Mouse (Mus musculus): ENCODE measurements around the gene C1qtnf9.

The C1qtnf9 gene

DNA sequence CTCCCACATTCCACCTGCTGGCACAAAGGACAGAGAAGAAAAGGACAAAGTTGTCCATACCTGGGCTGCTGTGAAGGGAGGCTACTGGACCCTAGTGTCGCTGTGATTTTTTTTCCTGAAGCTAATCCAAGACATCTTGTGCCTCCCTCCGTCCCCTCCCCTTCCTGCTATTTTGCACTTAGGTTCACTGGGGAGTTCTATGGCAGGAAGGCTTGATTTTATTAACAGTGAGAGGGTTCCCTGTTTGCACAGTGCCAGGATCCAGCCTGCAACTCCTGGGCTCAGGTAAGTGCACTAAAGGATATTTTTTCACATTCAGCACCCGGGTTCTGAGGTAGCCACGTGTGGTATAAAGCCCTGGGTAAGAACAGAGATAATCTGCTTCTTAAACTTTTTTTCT lies at the start of gene C1qtnf9:
Gene C1qtnf9 (plus strand): TSS at position 251 of the 400 bp plus-strand sequence.
- DNase-seq, result no peak

DNA sequence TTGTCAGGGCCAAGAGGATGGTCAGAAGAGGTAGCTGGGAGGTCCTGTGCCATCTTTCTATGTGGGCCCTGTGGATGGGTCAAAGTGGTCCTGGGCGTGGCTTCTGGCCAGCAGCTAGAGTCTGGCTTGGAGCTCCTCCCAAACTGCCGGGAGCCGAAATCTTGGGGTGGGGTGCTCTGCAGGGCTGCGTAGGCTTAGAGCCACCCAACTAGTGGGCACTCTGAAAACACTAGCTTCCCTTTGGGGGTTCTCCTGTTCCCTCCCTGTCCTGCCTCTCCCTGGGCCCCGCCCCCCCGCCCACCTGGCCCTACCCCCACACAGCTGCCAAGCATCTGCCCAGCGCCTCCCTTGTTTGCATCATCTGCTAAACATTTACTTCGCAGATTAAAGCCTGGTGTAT lies 46.6 kb upstream of the C1qtnf9 start:
- no peak for DNase-seq

DNA sequence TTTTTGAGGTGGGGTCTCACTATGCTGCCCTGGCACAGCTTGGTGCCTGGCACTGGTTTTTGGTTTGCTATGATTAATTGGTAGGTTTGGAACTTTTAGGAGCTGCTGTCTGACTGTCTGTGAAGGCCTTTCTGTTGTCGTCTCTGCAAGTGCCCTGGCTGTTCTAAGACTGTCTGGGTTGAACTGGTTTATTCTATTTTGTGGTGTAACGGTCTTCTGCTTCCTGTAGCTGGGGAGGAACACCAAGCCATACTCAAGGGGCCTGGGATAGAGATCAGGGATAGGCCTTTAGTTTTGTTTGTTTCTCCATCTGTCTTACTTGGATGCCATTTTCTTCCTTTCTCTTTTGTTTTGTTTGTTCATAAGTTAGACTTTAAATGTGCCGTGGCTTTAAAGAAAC lies 46.0 kb upstream of the C1qtnf9 start:
- DNase-seq, result no peak

DNA sequence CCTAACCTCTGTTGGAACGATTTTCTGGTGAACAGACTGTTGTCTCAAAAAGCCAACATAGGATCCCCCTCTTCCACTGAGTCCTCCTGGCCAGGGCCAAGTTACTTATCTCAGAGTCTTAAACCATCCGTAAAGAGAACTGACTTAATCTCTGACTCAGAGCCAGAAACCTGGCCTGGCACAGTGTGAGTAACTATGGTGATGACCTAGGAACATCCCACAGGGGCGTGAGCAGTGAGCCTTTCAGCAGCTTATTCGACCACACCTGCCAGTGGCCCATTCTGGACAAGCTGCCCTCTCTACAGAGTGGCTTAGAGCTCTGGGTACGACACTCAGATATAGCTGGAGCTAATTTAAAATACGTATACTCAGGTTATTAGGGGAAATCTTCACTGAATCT lies 41.8 kb upstream of the C1qtnf9 start:
- DNase-seq, result no peak

GRCm38 (mm10) chr14:60727130-60727529 lies 40.8 kb upstream of the C1qtnf9 start:
- no peak for DNase-seq

DNA sequence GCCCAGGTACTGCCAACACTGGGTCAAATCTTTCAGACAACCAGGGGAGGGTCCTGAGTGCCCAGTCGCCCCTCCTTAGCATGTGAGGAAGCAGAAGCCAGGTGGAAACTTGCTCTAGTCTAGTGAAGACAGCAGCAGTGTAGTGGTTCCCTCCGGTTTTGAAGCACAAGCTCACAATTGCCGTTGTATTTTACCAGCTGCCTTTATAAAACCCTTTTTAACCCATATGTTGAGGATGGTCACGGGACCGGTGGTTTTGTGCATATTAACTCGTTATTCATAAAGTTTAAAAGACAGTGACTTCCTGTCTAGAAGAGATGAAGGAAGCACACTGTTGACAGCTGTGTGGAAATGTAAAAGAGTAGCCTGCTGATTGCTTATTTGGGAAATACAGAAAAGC lies 35.9 kb upstream of the C1qtnf9 start:
- DNase-seq, result no peak

DNA sequence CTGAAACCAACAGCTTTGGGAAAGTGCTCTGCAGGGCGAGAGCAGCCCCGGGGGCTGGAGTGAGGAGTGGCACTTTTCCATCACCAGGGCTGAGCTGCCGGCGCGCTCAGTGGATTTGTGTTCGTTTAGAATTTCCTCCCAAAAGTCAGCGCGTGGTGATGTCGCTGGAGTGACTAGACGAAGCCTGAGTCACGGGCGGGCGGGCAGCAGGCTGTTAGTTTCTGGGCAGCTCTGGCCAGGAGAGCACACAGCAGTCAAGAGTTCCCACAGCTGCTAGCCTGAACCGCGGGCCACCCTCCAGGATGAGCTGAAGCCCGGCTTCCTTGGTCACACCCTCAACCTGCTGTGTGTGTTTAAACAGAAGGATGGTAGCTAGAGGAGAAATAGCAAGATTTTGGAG lies 35.1 kb upstream of the C1qtnf9 start:
- DNase-seq, result no peak

DNA sequence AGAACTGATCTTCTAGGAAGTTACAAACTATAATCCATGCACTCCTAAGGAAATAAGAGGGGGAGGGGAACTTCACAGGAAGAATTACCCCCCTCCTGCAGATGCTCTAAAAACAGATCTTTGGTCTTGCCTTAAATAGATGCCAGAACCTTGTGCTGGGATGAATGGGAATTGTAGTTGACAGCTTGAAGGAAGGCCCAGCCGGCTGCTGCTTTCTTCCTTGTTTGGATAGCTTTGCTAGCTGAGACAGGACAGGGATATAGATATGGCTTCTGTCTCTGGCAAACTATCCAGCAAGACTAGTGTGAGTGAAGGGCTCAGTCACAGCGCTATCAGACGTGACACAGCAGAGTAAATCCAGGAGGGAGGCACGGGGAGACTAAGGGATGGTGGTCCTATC lies 34.2 kb upstream of the C1qtnf9 start:
- DNase-seq, result no peak

- DNase-seq, result no peak
These were observed 32.7 kb upstream of the C1qtnf9 start for GRCm38 (mm10) chr14:60735206-60735605.

- no peak for DNase-seq
These were observed 31.9 kb upstream of the C1qtnf9 start for GRCm38 (mm10) chr14:60735848-60736547.

- DNase-seq, result no peak
These were observed 31.2 kb upstream of the C1qtnf9 start for GRCm38 (mm10) chr14:60736591-60737192.

DNA sequence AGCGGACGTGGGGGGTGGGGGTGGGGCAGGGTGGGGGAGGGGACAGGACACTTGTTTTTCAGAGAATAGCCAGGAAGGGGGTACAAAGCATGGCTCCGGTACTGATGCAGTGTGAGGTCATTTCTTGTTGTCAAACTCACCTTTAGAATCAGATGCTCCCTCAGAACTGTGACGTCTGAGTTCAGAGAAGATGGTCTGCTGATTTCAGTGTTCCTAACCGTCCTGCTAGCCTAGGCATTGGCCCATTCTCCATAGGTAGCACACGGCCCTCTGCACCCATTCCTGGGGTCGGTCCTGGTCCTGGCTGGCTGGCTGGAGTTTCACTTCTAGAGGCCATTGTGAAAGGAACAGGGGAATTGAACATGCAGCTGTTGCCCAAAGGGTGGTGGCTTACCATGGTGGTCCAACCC lies 30.7 kb upstream of the C1qtnf9 start:
- no peak for DNase-seq

DNA sequence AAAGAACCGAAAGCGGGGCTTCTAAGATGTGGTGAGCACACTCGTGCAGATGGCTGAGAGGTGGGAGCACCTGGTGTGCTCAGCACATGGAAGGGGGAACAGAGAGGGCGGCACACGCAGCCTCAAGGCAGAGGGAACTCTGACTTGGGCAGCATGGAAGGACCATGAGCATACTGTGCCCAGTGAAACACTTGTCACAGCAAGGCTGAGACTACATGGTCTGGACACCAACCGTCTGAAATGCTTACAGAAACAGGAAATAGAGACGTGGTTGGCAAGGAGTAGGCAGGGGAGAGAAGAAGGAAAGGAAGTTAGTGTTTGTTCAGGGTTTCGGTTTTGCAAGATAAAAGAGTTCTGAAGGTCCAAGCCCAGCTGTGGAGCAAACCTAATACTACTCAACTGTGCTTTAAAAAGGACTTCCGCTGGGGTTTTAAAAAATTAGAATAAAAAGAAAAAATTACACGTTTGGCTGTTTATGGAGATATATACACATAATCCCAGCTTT lies 29.4 kb upstream of the C1qtnf9 start:
- DNase-seq, result no peak

- no peak for DNase-seq
These were observed 28.8 kb upstream of the C1qtnf9 start for GRCm38 (mm10) chr14:60739155-60739554.

DNA sequence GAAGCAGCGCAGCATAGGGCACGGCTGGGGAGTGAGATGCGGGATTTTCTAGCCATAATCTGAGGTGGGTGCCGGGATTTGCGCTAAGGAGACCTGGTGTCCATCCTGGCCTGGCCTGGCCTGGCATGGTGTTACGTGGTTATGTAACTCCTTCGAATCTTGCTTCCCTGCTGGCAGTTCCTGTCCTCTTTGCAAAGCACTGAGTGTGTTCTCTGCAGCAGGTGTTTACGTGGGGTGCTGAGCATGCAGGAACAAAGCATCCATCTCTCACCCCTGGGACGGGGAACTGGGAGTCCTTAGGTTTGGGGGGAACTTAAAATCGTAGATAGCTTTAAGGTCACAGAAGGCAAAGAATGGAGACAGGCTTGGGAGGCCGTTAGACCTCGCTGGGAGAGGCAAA lies 28.3 kb upstream of the C1qtnf9 start:
- DNase-seq, result no peak

DNA sequence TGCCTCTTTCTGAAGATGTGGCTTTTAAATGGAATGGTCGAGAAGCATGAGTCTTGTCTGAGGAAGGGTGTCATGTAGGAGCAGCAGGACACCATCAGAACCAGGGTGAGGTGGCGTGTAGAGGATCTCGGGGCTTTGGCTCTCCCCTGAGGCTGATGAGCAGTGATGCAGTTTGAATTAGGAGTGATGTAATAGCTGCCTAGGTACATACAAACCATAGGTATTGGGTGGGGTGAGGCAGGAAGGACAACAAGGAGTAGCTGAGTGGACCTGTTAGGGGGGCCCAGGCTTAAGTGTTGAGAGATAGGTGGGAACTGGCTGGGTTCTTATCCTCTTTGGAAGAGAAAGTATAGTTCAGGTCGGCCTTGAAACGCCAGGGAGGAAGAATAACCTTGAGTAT lies 27.4 kb upstream of the C1qtnf9 start:
- no peak for DNase-seq

DNA sequence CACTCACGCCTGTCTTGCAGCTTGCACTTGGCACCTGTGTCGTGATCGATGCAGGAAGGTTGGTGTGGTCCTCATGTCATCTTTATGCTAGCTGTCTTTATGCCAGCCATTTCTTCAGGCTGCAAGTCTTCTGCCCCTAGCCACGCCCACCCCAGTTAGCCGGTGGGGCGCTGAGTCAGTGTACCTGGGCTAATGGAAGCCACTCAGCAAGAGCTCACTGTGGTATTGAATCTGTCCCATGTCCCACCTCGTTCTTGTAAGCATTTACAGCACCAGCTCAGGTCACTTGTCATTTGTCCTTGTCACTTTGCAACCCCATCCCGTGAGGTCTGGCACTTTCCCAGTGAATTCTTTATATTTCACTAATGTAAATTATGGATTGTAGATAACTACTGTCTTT lies 26.9 kb upstream of the C1qtnf9 start:
- no peak for DNase-seq

- DNase-seq, result peak; percentile 55
These were observed 26.4 kb upstream of the C1qtnf9 start for GRCm38 (mm10) chr14:60741490-60741981.

DNA sequence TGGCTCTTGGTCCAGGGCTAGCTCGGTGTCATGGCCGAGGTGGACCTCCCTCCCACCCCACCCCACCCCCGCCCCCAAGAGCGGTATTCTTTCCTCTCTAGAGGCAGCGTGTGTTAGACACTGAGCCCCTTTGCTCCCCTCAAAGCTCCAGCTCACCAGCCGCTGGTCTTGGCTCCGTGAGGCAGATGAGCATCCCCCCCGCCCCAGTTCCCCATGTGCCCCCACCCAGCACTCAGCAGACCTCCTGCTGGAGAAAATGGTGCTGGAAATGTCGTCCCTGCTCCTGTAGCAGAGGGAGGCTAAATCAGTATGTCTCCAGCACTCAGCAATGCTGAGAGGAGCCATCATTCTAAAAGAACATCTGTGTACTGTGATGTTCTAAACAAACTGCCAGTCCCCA lies 24.3 kb upstream of the C1qtnf9 start:
- no peak for DNase-seq

- DNase-seq, result no peak
These were observed 22.7 kb upstream of the C1qtnf9 start for GRCm38 (mm10) chr14:60745201-60745600.

DNA sequence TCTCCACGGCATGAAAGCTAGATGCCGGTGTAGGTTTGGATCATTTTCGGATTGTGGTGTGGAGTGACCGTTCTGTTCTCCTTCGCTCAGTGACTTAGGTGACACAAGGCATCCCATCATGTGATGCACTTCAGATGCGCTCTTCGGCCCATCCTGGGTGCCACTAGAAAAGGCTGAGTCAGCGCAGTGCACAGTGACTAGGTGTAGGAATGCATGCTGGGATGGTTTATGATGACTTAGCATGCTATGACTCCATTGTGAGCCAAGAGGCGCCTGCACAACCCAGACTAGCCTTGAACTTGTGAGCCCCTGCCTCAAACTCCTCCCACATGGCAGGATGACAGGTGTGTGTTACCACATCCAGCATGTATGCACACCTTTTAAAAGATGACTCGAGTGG lies 21.8 kb upstream of the C1qtnf9 start:
- DNase-seq, result no peak

GRCm38 (mm10) chr14:60747154-60747870 lies 20.6 kb upstream of the C1qtnf9 start:
- no peak for DNase-seq

DNA sequence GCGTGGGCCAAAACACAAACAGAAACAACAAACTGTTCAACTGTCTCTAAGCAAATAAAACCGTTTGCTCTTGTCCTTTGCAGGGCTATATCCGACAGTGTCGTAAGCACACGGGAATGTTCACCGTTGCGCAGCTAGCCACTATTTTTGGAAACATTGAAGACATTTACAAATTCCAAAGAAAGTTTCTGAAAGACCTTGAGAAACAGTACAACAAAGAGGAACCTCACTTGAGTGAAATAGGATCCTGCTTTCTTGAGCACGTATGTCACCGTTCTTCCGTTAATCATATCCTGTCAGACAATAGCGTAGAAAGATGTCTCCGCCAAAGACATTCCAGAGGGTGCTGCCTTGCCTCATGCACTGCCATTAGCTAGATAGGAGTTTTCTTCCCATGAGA lies 18.1 kb upstream of the C1qtnf9 start:
- DNase-seq, result no peak

DNA sequence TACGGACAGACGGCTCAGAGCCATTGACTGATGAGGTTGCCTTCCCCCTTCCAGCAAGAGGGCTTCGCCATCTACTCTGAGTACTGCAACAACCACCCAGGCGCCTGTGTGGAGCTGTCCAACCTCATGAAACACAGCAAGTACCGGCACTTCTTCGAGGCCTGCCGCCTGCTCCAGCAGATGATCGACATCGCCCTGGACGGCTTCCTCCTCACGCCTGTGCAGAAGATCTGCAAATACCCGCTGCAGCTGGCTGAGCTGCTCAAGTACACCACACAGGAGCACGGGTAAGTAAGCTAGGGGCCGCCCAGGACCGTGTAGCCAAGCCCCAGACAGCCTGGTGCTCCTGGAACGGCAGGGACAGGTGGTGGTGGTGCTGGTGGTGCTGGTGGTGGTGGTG lies 16.4 kb upstream of the C1qtnf9 start:
- no peak for DNase-seq

All from right cerebral cortex, postnatal 4 days (tissue).